Mouse (Mus musculus) bone marrow, adult 2 months (tissue): ENCODE results near the gene Rbm47.

ENCODE experiments used
- CTCF ChIP-seq: fragments of 200-500 bp; IDR thresholded peaks from 2 replicates; pipeline ENCODE4 v1.5.1; 2011; ENCODE audit warnings: low read length, control low read depth; ENCODE audit not compliant: control insufficient read depth, insufficient read depth
- POLR2A ChIP-seq: fragments of 200-500 bp; IDR thresholded peaks from 2 replicates; pipeline ENCODE4 v1.6.1; 2011; ENCODE audit warnings: low read depth, mild to moderate bottlenecking, control low read depth, low read length, borderline replicate concordance; ENCODE audit not compliant: control insufficient read depth

GRCm38 (mm10) chr5:66101577-66101976 lies 71.3 kb downstream of the Rbm47 start:
- TF ChIP-seq CTCF (peak; percentile 63), POLR2A (no peak)
